In genomic region chr19:40491442-40491841, GRCm38 (mm10) we compare ENCODE assay signal across 27 mouse cellular contexts. TPM values are rescaled to one million over a fixed set of nuclear protein-coding genes. Genes with fewer than 3 reads are reported as not detected.
DNase-seq lines count a peak whose midpoint lies in the region; ATAC-seq and TF ChIP-seq lines count a peak whose summit lies in the region.
"Had no signal": no experiment of that assay in that cellular context is flagged by ENCODE, and none has a peak within 500 bp of the region (broad histone marks: within the 10 kb centered on the region; RNA-seq: fewer than 3 reads in every experiment).

No protein-coding gene starts in this region.

- no peak for TF ChIP-seq EP300 in stomach, postnatal 0 days (optimal IDR thresholded peaks at IDR 0.05)

- H3K4me1 ChIP-seq in heart, embryonic 15.5 days (replicated peaks): peaks cover 89% of the 10 kb centered on the region
- H3K4me1 ChIP-seq in kidney, embryonic 15.5 days: peaks cover 52% of the 10 kb centered on the region
- peaks cover 50% of the 10 kb centered on the region for H3K4me1 ChIP-seq in kidney, embryonic 16.5 days (ENCODE audit: insufficient read depth, low read length)
- H3K4me1 ChIP-seq in intestine, embryonic 16.5 days (ENCODE audit: control insufficient read depth, insufficient read depth, low read length): peaks cover 54% of the 10 kb centered on the region
- peaks cover 15% of the 10 kb centered on the region for H3K4me1 ChIP-seq in stomach, postnatal 0 days (replicated peaks; ENCODE audit: control insufficient read depth, insufficient read depth)

- H3K36me3 ChIP-seq in heart, embryonic 15.5 days: no peaks in the 10 kb centered on the region
- H3K36me3 ChIP-seq in kidney, embryonic 15.5 days: no peaks in the 10 kb centered on the region
- H3K36me3 ChIP-seq in kidney, embryonic 16.5 days (ENCODE audit: insufficient read depth, low read length): no peaks in the 10 kb centered on the region
- H3K36me3 ChIP-seq in intestine, embryonic 16.5 days (ENCODE audit: control insufficient read depth, insufficient read depth, low read length): no peaks in the 10 kb centered on the region
- H3K36me3 ChIP-seq in stomach, postnatal 0 days (ENCODE audit: control insufficient read depth, insufficient read depth, low read length): no peaks in the 10 kb centered on the region
- H3K36me3 ChIP-seq: embryonic facial prominence, embryonic 12.5 days; heart, embryonic 13.5 days; hindbrain, embryonic 10.5 days; limb, embryonic 13.5 days; liver, embryonic 13.5 days; midbrain, embryonic 15.5 days had no signal

- no peaks in the 10 kb centered on the region for H3K27me3 ChIP-seq in heart, embryonic 15.5 days
- H3K27me3 ChIP-seq in kidney, embryonic 15.5 days: no peaks in the 10 kb centered on the region
- H3K27me3 ChIP-seq in kidney, embryonic 16.5 days (ENCODE audit: insufficient read depth, low read length): no peaks in the 10 kb centered on the region
- H3K27me3 ChIP-seq in intestine, embryonic 16.5 days (replicated peaks; ENCODE audit: control insufficient read depth, insufficient read depth, low read length): no peaks in the 10 kb centered on the region
- no peaks in the 10 kb centered on the region for H3K27me3 ChIP-seq in stomach, postnatal 0 days (ENCODE audit: control insufficient read depth, insufficient read depth, low read length)
- H3K27me3 ChIP-seq: CH12.LX; embryonic facial prominence, embryonic 12.5 days; heart, embryonic 13.5 days; limb, embryonic 13.5 days; liver, embryonic 13.5 days; midbrain, embryonic 15.5 days; neural tube, embryonic 13.5 days; Patski had no signal

- TF ChIP-seq CTCF in stomach, postnatal 0 days (IDR thresholded peaks at IDR 0.05; ENCODE audit: low read depth): no peak

- H3K9ac ChIP-seq in heart, embryonic 15.5 days: no peak overlapping the region
- H3K9ac ChIP-seq in kidney, embryonic 15.5 days: no peak overlapping the region
- H3K9ac ChIP-seq in kidney, embryonic 16.5 days (replicated peaks; ENCODE audit: low read length): no peak overlapping the region
- no peak overlapping the region for H3K9ac ChIP-seq in intestine, embryonic 16.5 days (ENCODE audit: low read depth, low read length)
- no peak overlapping the region for H3K9ac ChIP-seq in stomach, postnatal 0 days (ENCODE audit: low read length)
- H3K9ac ChIP-seq: embryonic facial prominence, embryonic 12.5 days; forebrain, postnatal 0 days; limb, embryonic 13.5 days; liver, embryonic 13.5 days; midbrain, embryonic 15.5 days; neural tube, embryonic 13.5 days had no signal

- DNase-seq in heart, postnatal 4 days: no peak
- no peak for DNase-seq in stomach, postnatal 0 days (ENCODE audit: low spot score)
- DNase-seq: B cell, adult 2 months; cerebellum, adult 18-20 months; cerebellum, postnatal 14 days; forebrain, postnatal 0 days; gastrocnemius, postnatal 36 days; liver, embryonic 13.5 days; retina, postnatal 1 day; right cerebral cortex, postnatal 25 days; thymus, postnatal 14 days had no signal

- no peak overlapping the region for H3K4me2 ChIP-seq in heart, embryonic 15.5 days
- no peak overlapping the region for H3K4me2 ChIP-seq in kidney, embryonic 15.5 days
- H3K4me2 ChIP-seq in kidney, embryonic 16.5 days (replicated peaks; ENCODE audit: low read depth, low read length): no peak overlapping the region
- no peak overlapping the region for H3K4me2 ChIP-seq in intestine, embryonic 16.5 days (ENCODE audit: low read depth, low read length)
- H3K4me2 ChIP-seq in stomach, postnatal 0 days (replicated peaks; ENCODE audit: low read depth): no peak overlapping the region
- H3K4me2 ChIP-seq: embryonic facial prominence, embryonic 12.5 days; heart, embryonic 13.5 days; limb, embryonic 13.5 days; liver, embryonic 13.5 days; midbrain, embryonic 15.5 days; neural tube, embryonic 13.5 days had no signal

- no peak for ATAC-seq in heart, embryonic 15.5 days (replicated peaks; ENCODE audit: insufficient number of reproducible peaks, insufficient read depth, low FRiP score, low read depth)
- no peak for ATAC-seq in kidney, embryonic 15.5 days (replicated peaks; ENCODE audit: low FRiP score)
- ATAC-seq in kidney, embryonic 16.5 days (ENCODE audit: low FRiP score, low TSS enrichment): no peak
- ATAC-seq in intestine, embryonic 16.5 days: peak; percentile 27
- ATAC-seq in stomach, postnatal 0 days (ENCODE audit: low FRiP score, low TSS enrichment): no peak
- ATAC-seq in activated CD4-positive, CD25-positive, alpha-beta regulatory T cell, adult 4 months: no peak
- ATAC-seq: forebrain, postnatal 0 days; hindbrain, embryonic 16.5 days; midbrain, embryonic 15.5 days; Patski had no signal

- 78% methylated on average over 2 of the region's 2 CpGs for WGBS in heart, embryonic 15.5 days
- 73% methylated on average over 2 of the region's 2 CpGs for WGBS in kidney, embryonic 15.5 days
- 74% methylated on average over 2 of the region's 2 CpGs for WGBS in kidney, embryonic 16.5 days
- WGBS in intestine, embryonic 16.5 days: 74% methylated on average over 2 of the region's 2 CpGs
- whole genome bisulfite sequencing in stomach, postnatal 0 days: 91% methylated on average over 2 of the region's 2 CpGs

- no peaks in the 10 kb centered on the region for H3K9me3 ChIP-seq in heart, embryonic 15.5 days (replicated peaks)
- H3K9me3 ChIP-seq in kidney, embryonic 15.5 days (replicated peaks): no peaks in the 10 kb centered on the region
- no peaks in the 10 kb centered on the region for H3K9me3 ChIP-seq in kidney, embryonic 16.5 days (ENCODE audit: low read length)
- no peaks in the 10 kb centered on the region for H3K9me3 ChIP-seq in intestine, embryonic 16.5 days (ENCODE audit: control insufficient read depth, low read length)
- H3K9me3 ChIP-seq in stomach, postnatal 0 days (ENCODE audit: control insufficient read depth, low read length): no peaks in the 10 kb centered on the region
- H3K9me3 ChIP-seq: embryonic facial prominence, embryonic 12.5 days; G1E; heart, embryonic 13.5 days; hindbrain, embryonic 10.5 days; limb, embryonic 13.5 days; liver, embryonic 13.5 days; midbrain, embryonic 15.5 days; neural tube, embryonic 13.5 days had no signal

- H3K27ac ChIP-seq in heart, embryonic 15.5 days: 0 out of 2 replicates have a peak overlapping the region, but pooled peaks have one; percentile 37
- H3K27ac ChIP-seq in kidney, embryonic 15.5 days: 0 out of 2 replicates have a peak overlapping the region, but pooled peaks have one; percentile 41
- H3K27ac ChIP-seq in kidney, embryonic 16.5 days (ENCODE audit: low read length): no peak overlapping the region
- peak overlapping the region; percentile 75 for H3K27ac ChIP-seq in intestine, embryonic 16.5 days (ENCODE audit: low read length)
- peak overlapping the region; percentile 69; the same call in 1 of the 2 replicates for H3K27ac ChIP-seq in stomach, postnatal 0 days (replicated peaks)
- H3K27ac ChIP-seq: embryonic facial prominence, embryonic 12.5 days; limb, embryonic 13.5 days; liver, embryonic 13.5 days; midbrain, embryonic 15.5 days; neural tube, embryonic 13.5 days had no signal

- H3K4me3 ChIP-seq in heart, embryonic 15.5 days: no peak overlapping the region
- H3K4me3 ChIP-seq in kidney, embryonic 15.5 days (replicated peaks): no peak overlapping the region
- no peak overlapping the region for H3K4me3 ChIP-seq in kidney, embryonic 16.5 days (ENCODE audit: low read length)
- H3K4me3 ChIP-seq in intestine, embryonic 16.5 days (ENCODE audit: low read length): no peak overlapping the region
- no peak overlapping the region for H3K4me3 ChIP-seq in stomach, postnatal 0 days (ENCODE audit: low read depth, low read length)
- H3K4me3 ChIP-seq: embryonic facial prominence, embryonic 12.5 days; heart, embryonic 13.5 days; hindbrain, embryonic 10.5 days; limb, embryonic 13.5 days; liver, embryonic 13.5 days; midbrain, embryonic 15.5 days; myocyte; neural tube, embryonic 13.5 days had no signal

RNA-seq across cellular contexts. Expression of gene Sorbs1, which starts 22.1 kb away (rescaled TPM):
- 103 and 126 TPM in 2 replicates for polyA plus RNA-seq in heart, embryonic 15.5 days (2015; fragmentation: Nextera tagmentation; extraction: Ambion mirVana)
- total RNA-seq in heart, postnatal 4 days (2021): 100 to 1,000 TPM; 234 to 256 TPM
- 53.4 and 59.2 TPM in 2 replicates for polyA plus RNA-seq in kidney, embryonic 15.5 days (2015; fragmentation: Nextera tagmentation; extraction: Ambion mirVana)
- polyA plus RNA-seq in kidney, embryonic 16.5 days (2015; fragmentation: Nextera tagmentation; extraction: Ambion mirVana): 60.1 and 63.1 TPM in 2 replicates
- 80.0 and 84.3 TPM in 2 replicates for polyA plus RNA-seq in intestine, embryonic 16.5 days (2015; fragmentation: Nextera tagmentation; extraction: Ambion mirVana)
- polyA plus RNA-seq in stomach, postnatal 0 days (2015; fragmentation: Nextera tagmentation; extraction: Ambion mirVana): 107 and 111 TPM in 2 replicates
- polyA plus RNA-seq in activated CD4-positive, CD25-positive, alpha-beta regulatory T cell, adult 4 months (2017; shearing (Covaris generic)): 10 to 100 TPM; 14.0 to 15.7 TPM
